Mouse (Mus musculus): Measurements from ENCODE around the gene Gpx2. TPM values are rescaled to one million over a fixed set of nuclear protein-coding genes. Genes with fewer than 3 reads are reported as not detected.

Gpx2 gene
- total RNA-seq, 1 experiment from 2014 or later, result not detected

- no peak for ATAC-seq (replicated peaks in 1 of 2; ENCODE audit: insufficient read depth in 1 of 2, low FRiP score in 2 of 2, low TSS enrichment in 1 of 2, low read depth in 1 of 2, poor library complexity in 2 of 2, severe bottlenecking in 2 of 2)
Measured at GRCm38 (mm10) chr12:76775132-76775531, 20.2 kb downstream of the Gpx2 start.

GRCm38 (mm10) chr12:76774652-76775051 is 20.7 kb downstream of the Gpx2 start:
- no peak for ATAC-seq (replicated peaks in 1 of 2; ENCODE audit: insufficient read depth in 1 of 2, low FRiP score in 2 of 2, low TSS enrichment in 1 of 2, low read depth in 1 of 2, poor library complexity in 2 of 2, severe bottlenecking in 2 of 2)

GRCm38 (mm10) chr12:76771540-76771939 is 23.8 kb downstream of the Gpx2 start:
- no peak for ATAC-seq (replicated peaks in 1 of 2; ENCODE audit: insufficient read depth in 1 of 2, low FRiP score in 2 of 2, low TSS enrichment in 1 of 2, low read depth in 1 of 2, poor library complexity in 2 of 2, severe bottlenecking in 2 of 2)

- no peak for ATAC-seq (replicated peaks in 1 of 2; ENCODE audit: insufficient read depth in 1 of 2, low FRiP score in 2 of 2, low TSS enrichment in 1 of 2, low read depth in 1 of 2, poor library complexity in 2 of 2, severe bottlenecking in 2 of 2)
Measured at GRCm38 (mm10) chr12:76770841-76771500, 24.4 kb downstream of the Gpx2 start.

GRCm38 (mm10) chr12:76765901-76766630 is 29.3 kb downstream of the Gpx2 start:
- peak in 1 of 2 experiments; percentile 9; a peak in 1 of 4 replicates for ATAC-seq (replicated peaks in 1 of 2; ENCODE audit: insufficient read depth in 1 of 2, low FRiP score in 2 of 2, low TSS enrichment in 1 of 2, low read depth in 1 of 2, poor library complexity in 2 of 2, severe bottlenecking in 2 of 2)

- peak; percentile 98 for ATAC-seq (replicated peaks in 1 of 2; ENCODE audit: insufficient read depth in 1 of 2, low FRiP score in 2 of 2, low TSS enrichment in 1 of 2, low read depth in 1 of 2, poor library complexity in 2 of 2, severe bottlenecking in 2 of 2)
Measured at GRCm38 (mm10) chr12:76765354-76765851, 30.0 kb downstream of the Gpx2 start, which contains the start of the genes Churc1 and Fntb. Gene Churc1 (plus strand): TSS chr12:76765538. Gene Fntb (plus strand): TSS chr12:76765589.

GRCm38 (mm10) chr12:76752652-76753318 is 42.6 kb downstream of the Gpx2 start:
- ATAC-seq (replicated peaks in 1 of 2; ENCODE audit: insufficient read depth in 1 of 2, low FRiP score in 2 of 2, low TSS enrichment in 1 of 2, low read depth in 1 of 2, poor library complexity in 2 of 2, severe bottlenecking in 2 of 2), result no peak

GRCm38 (mm10) chr12:76750866-76751459 is 44.4 kb downstream of the Gpx2 start:
- ATAC-seq (replicated peaks in 1 of 2; ENCODE audit: insufficient read depth in 1 of 2, low FRiP score in 2 of 2, low TSS enrichment in 1 of 2, low read depth in 1 of 2, poor library complexity in 2 of 2, severe bottlenecking in 2 of 2), result no peak

Other genes starting within 250 kb of the Gpx2 start
- gene Sptb, start 85.0 kb downstream of the Gpx2 start, total RNA-seq (2017), result 1.0 and 7.2 TPM in 2 replicates
- gene Churc1, start 30.0 kb downstream of the Gpx2 start, total RNA-seq (2017), result 28.8 and 55.6 TPM in 2 replicates
- gene Fntb, start 30.0 kb downstream of the Gpx2 start, total RNA-seq (2017), result 3.7 and 9.6 TPM in 2 replicates
- not detected in 2 replicates for gene Rab15, start 27.4 kb upstream of the Gpx2 start, total RNA-seq (2017)
- 102 and 115 TPM in 2 replicates for gene Max, start 166.6 kb upstream of the Gpx2 start, total RNA-seq (2017)